Mouse (Mus musculus) forebrain, embryonic 15.5 days (tissue): ENCODE data around the gene Prpf4b. TPM values are rescaled to one million over a fixed set of nuclear protein-coding genes. Genes with fewer than 3 reads are reported as not detected.

Experiments
- polyA plus RNA-seq: library from polyadenylated mRNA; unstranded; fragments of >200 nt; fragmentation: Nextera tagmentation; extraction: Ambion mirVana; gene quantifications from 2 replicates; pipeline ENCODE4 v1.2.1, GENCODE M21; 2015

Prpf4b gene
- polyA plus RNA-seq, 1 experiment from 2014 or later, result 69.6 TPM

Other genes with a start within 250 kb of the Prpf4b start
- 5.9 and 7.8 TPM in 2 replicates for gene Pxdc1, start 221.8 kb upstream of the Prpf4b start, polyA plus RNA-seq
- not detected in 2 replicates for gene Fam50b, start 140.5 kb upstream of the Prpf4b start, polyA plus RNA-seq
- gene Fam217a, start 49.0 kb downstream of the Prpf4b start, polyA plus RNA-seq, result 0.71 and 0.97 TPM in 2 replicates
- not detected in 2 replicates for gene 4933417A18Rik, start 49.1 kb downstream of the Prpf4b start, polyA plus RNA-seq
- gene Eci3, start 88.5 kb downstream of the Prpf4b start, polyA plus RNA-seq, result 0.15 and 0.41 TPM in 2 replicates
- 116 and 121 TPM in 2 replicates for gene Eci2, start 151.8 kb downstream of the Prpf4b start, polyA plus RNA-seq